In genomic region chr4:132898197-132898596, GRCm38 (mm10) we compare ENCODE assay signal across 26 mouse cellular contexts. TPM values are rescaled to one million over a fixed set of nuclear protein-coding genes. Genes with fewer than 3 reads are reported as not detected.
DNase-seq lines count a peak whose midpoint lies in the region; TF ChIP-seq lines count a peak whose summit lies in the region.
"Had no signal": no experiment of that assay in that cellular context is flagged by ENCODE, and none has a peak within 500 bp of the region (broad histone marks: within the 10 kb centered on the region; RNA-seq: fewer than 3 reads in every experiment).

No protein-coding gene starts in this region.

- peak; percentile 13 for DNase-seq in adrenal gland, postnatal 14 days
- DNase-seq in adrenal gland, postnatal 10 days: no peak
- peak; percentile 64 for DNase-seq in CD4-positive helper T cell, adult 2 months (ENCODE audit: low read depth, low spot score)
- DNase-seq in CH12.LX (ENCODE audit: extremely low read depth): no peak
- DNase-seq in naive thymus-derived CD4-positive, alpha-beta T cell, adult 2 months (ENCODE audit: low read depth): peak; percentile 32
- no peak for DNase-seq in ovary, postnatal 36 days (ENCODE audit: low spot score)
- no peak for DNase-seq in right cerebral cortex, postnatal 4 days
- DNase-seq: cerebellum, adult 2 months; cerebellum, postnatal 14 days; embryo, embryonic 11 days; heart, adult 2 months; heart, postnatal 4 days; kidney, adult 2 months; kidney, postnatal 4 days; spleen, adult 18-20 months; thymus, postnatal 36 days had no signal

- TF ChIP-seq POLR2A in CH12.LX (IDR thresholded peaks at IDR 0.05; ENCODE audit: low read depth, low read length): no peak

- no peak overlapping the region for H3K27ac ChIP-seq in CH12.LX (ENCODE audit: insufficient read depth, low read depth)
- H3K27ac ChIP-seq: embryonic facial prominence, embryonic 12.5 days; heart, adult 2 months; hindbrain, embryonic 13.5 days; kidney, postnatal 0 days; limb, embryonic 13.5 days; lung, embryonic 15.5 days; neural tube, embryonic 12.5 days had no signal

- H3K79me2 ChIP-seq in CH12.LX (replicated peaks; ENCODE audit: control insufficient read depth, extremely low read depth, insufficient read depth, poor library complexity, severe bottlenecking): no peaks in the 10 kb centered on the region

- no peaks in the 10 kb centered on the region for H3K9me3 ChIP-seq in CH12.LX (replicated peaks; ENCODE audit: low read length)
- H3K9me3 ChIP-seq: embryonic facial prominence, embryonic 12.5 days; G1E; heart, embryonic 12.5 days; hindbrain, embryonic 13.5 days; limb, embryonic 13.5 days; lung, embryonic 15.5 days; neural tube, embryonic 12.5 days had no signal

- no peak for TF ChIP-seq EP300 in CH12.LX (IDR thresholded peaks at IDR 0.05; ENCODE audit: low read length)

- in situ Hi-C loops in CH12.LX (cut with MboI; ENCODE audit: low pct_ligation_motif_present, low pct_unique_long_range_greater_than_20kb, low sequenced_read_pairs): no loop called here

- TF ChIP-seq CTCF in CH12.LX (conservative IDR thresholded peaks at IDR 0.05 in 1 of 2, IDR thresholded peaks at IDR 0.05 in 1 of 2; ENCODE audit: low read depth in 2 of 2, low read length in 2 of 2): no peak

- no peaks in the 10 kb centered on the region for H3K27me3 ChIP-seq in CH12.LX (replicated peaks)
- H3K27me3 ChIP-seq: embryonic facial prominence, embryonic 12.5 days; hindbrain, embryonic 13.5 days; neural tube, embryonic 12.5 days had no signal

- peaks cover 5 to 9% of the 10 kb centered on the region in 2 experiments; a peak in 3 of 4 replicates for H3K4me1 ChIP-seq in CH12.LX (ENCODE audit: control insufficient read depth in 1 of 2, insufficient read depth in 2 of 2)
- H3K4me1 ChIP-seq: embryonic facial prominence, embryonic 12.5 days; hindbrain, embryonic 13.5 days; limb, embryonic 13.5 days; lung, embryonic 15.5 days; neural tube, embryonic 12.5 days had no signal

- dilution Hi-C loops in CH12.LX (cut with MboI; ENCODE audit: extremely low pct_ligation_motif_present, extremely low pct_unique_long_range_greater_than_20kb, low sequenced_read_pairs): no loop called here

- peak overlapping the region in 1 of 3 experiments; percentile 3 for H3K4me3 ChIP-seq in CH12.LX (replicated peaks in 1 of 3; ENCODE audit: low read depth in 2 of 3, low read length in 2 of 3, poor library complexity in 1 of 3)
- H3K4me3 ChIP-seq: embryonic facial prominence, embryonic 12.5 days; heart, adult 2 months; heart, embryonic 12.5 days; hindbrain, embryonic 13.5 days; limb, embryonic 13.5 days; lung, embryonic 15.5 days; neural tube, embryonic 12.5 days had no signal

- H3K4me2 ChIP-seq in CH12.LX (ENCODE audit: insufficient read depth, low read depth, poor library complexity, severe bottlenecking): peak overlapping the region; percentile 9; the same call in 1 of the 2 replicates
- H3K4me2 ChIP-seq: embryonic facial prominence, embryonic 12.5 days; heart, embryonic 12.5 days; hindbrain, embryonic 13.5 days; limb, embryonic 13.5 days; liver, embryonic 11.5 days; lung, embryonic 15.5 days; midbrain, embryonic 11.5 days; neural tube, embryonic 12.5 days had no signal

- H3K36me3 ChIP-seq in CH12.LX (replicated peaks in 1 of 2; ENCODE audit: control insufficient read depth in 1 of 2, insufficient read depth in 1 of 2, low read length in 1 of 2): peaks cover 9 to 15% of the 10 kb centered on the region in 2 experiments

- no peak overlapping the region for H3K9ac ChIP-seq in CH12.LX (ENCODE audit: insufficient read depth, low read depth)
- H3K9ac ChIP-seq: embryonic facial prominence, embryonic 12.5 days; heart, embryonic 12.5 days; hindbrain, embryonic 13.5 days; limb, embryonic 13.5 days; lung, embryonic 15.5 days; neural tube, embryonic 12.5 days had no signal

- TF ChIP-seq RAD21 in CH12.LX (IDR thresholded peaks at IDR 0.05; ENCODE audit: low read depth, low read length): no peak

TF ChIP-seq in CH12.LX, 34 proteins besides CTCF, POLR2A, EP300 and RAD21:
- TF ChIP-seq ZNF384 (IDR thresholded peaks at IDR 0.05; ENCODE audit: low read depth, low read length) (peak; percentile 77), ZMIZ1 (IDR thresholded peaks at IDR 0.05; ENCODE audit: low read depth, low read length) (no peak), BHLHE40 (IDR thresholded peaks at IDR 0.05; ENCODE audit: low read depth, low read length) (0 out of 2 replicates have a peak, but pooled peaks have one; percentile 19), USF2 (conservative IDR thresholded peaks at IDR 0.05; ENCODE audit: low read depth, low read length) (no peak), ELF1 (IDR thresholded peaks at IDR 0.05; ENCODE audit: low read depth, low read length) (no peak), TCF12 (IDR thresholded peaks at IDR 0.05; ENCODE audit: low read depth, low read length) (no peak), NRF1 (IDR thresholded peaks at IDR 0.05; ENCODE audit: low read depth, low read length) (0 out of 2 replicates have a peak, but pooled peaks have one; percentile 24), JUND (conservative IDR thresholded peaks at IDR 0.05; ENCODE audit: low read depth, low read length) (no peak), UBTF (IDR thresholded peaks at IDR 0.05; ENCODE audit: low read depth, low read length) (no peak), MYC (IDR thresholded peaks at IDR 0.05; ENCODE audit: low read depth, low read length) (no peak)
TF ChIP-seq in CH12.LX: peak in this region for 3.

RNA-seq across cellular contexts. Expression of gene Stx12, which starts 13.9 kb away (rescaled TPM):
- total RNA-seq in adrenal gland, postnatal 14 days (2021): 49.7 and 53.3 TPM in 2 replicates
- total RNA-seq in adrenal gland, postnatal 10 days (2021): 10 to 100 TPM; 52.0 to 53.2 TPM
- total RNA-seq in CH12.LX (2012; rRNA removed) (12.4 and 14.5 TPM in 2 replicates), CH12.LX (2014; rRNA removed) (16.8 and 17.3 TPM in 2 replicates)
- polyA plus RNA-seq in CH12.LX (2012; ENCODE audit: insufficient read length, low read depth): 15.7 and 16.3 TPM in 2 replicates

RNA-seq across cellular contexts. Expression of gene Fam76a, which starts 24.2 kb away (rescaled TPM):
- 32.6 and 33.8 TPM in 2 replicates for total RNA-seq in adrenal gland, postnatal 14 days (2021)
- total RNA-seq in adrenal gland, postnatal 10 days (2021): 10 to 100 TPM; 36.9 to 37.0 TPM
- total RNA-seq in CH12.LX (2012; rRNA removed): 10.0 and 10.8 TPM in 2 replicates
- total RNA-seq in CH12.LX (2014; rRNA removed): 11.5 and 11.9 TPM in 2 replicates
- polyA plus RNA-seq in CH12.LX (2012; ENCODE audit: insufficient read length, low read depth): 8.3 and 10.3 TPM in 2 replicates

RNA-seq across cellular contexts. Expression of gene Ppp1r8, which starts 55.2 kb away (rescaled TPM):
- 38.6 and 46.8 TPM in 2 replicates for total RNA-seq in adrenal gland, postnatal 14 days (2021)
- 10 to 100 TPM; 41.6 to 44.6 TPM for total RNA-seq in adrenal gland, postnatal 10 days (2021)
- 89.0 and 105 TPM in 2 replicates for total RNA-seq in CH12.LX (2012; rRNA removed)
- total RNA-seq in CH12.LX (2014; rRNA removed): 141 and 153 TPM in 2 replicates
- 107 and 113 TPM in 2 replicates for polyA plus RNA-seq in CH12.LX (2012; ENCODE audit: insufficient read length, low read depth)

Comparison
In these comparisons a context has a peak if more than half of its experiments do, and no peak if none do; other contexts are left out.
1. DNase-seq: peak in adrenal gland, postnatal 14 days (single experiment), CD4-positive helper T cell, adult 2 months (single experiment) and naive thymus-derived CD4-positive, alpha-beta T cell, adult 2 months (single experiment); none in adrenal gland, postnatal 10 days (single experiment), CH12.LX (single experiment), ovary, postnatal 36 days (single experiment) and right cerebral cortex, postnatal 4 days (single experiment).